Mouse (Mus musculus): ENCODE measurements around the gene Ccdc92. TPM values are rescaled to one million over a fixed set of nuclear protein-coding genes. Genes with fewer than 3 reads are reported as not detected.

Gene Ccdc92
- polyA plus RNA-seq, 1 experiment from 2014 or later, result 0.37 TPM

GRCm38 (mm10) chr5:124854202-124854601 is 8.0 kb downstream of the Ccdc92 start:
- no peaks in the 10 kb centered on the region for H3K4me1 ChIP-seq (replicated peaks)
- ATAC-seq (ENCODE audit: low read depth) (no peak), DNase-seq (no peak)
- no peaks in the 10 kb centered on the region for H3K36me3 ChIP-seq
- no peak overlapping the region for H3K4me3 ChIP-seq (replicated peaks)
- peaks cover 41% of the 10 kb centered on the region for H3K27me3 ChIP-seq
- WGBS (ENCODE audit: insufficient replicate concordance), result 55% methylated on average over 4 of the region's 4 CpGs
- no peak overlapping the region for H3K9ac ChIP-seq
- H3K27ac ChIP-seq, result no peak overlapping the region
- H3K9me3 ChIP-seq (replicated peaks), result no peaks in the 10 kb centered on the region
- H3K4me2 ChIP-seq, result no peak overlapping the region

- H3K9me3 ChIP-seq (replicated peaks), result no peaks in the 10 kb centered on the region
- no peak overlapping the region for H3K9ac ChIP-seq
- no peak overlapping the region for H3K27ac ChIP-seq
- H3K4me3 ChIP-seq (replicated peaks), result no peak overlapping the region
- no peaks in the 10 kb centered on the region for H3K4me1 ChIP-seq (replicated peaks)
- peaks cover 33% of the 10 kb centered on the region for H3K27me3 ChIP-seq
- no peaks in the 10 kb centered on the region for H3K36me3 ChIP-seq
- H3K4me2 ChIP-seq, result no peak overlapping the region
- no peak for DNase-seq
- 60% methylated on average over 2 of the region's 2 CpGs for WGBS (ENCODE audit: insufficient replicate concordance)
- no peak for ATAC-seq (ENCODE audit: low read depth)
Observed at GRCm38 (mm10) chr5:124853079-124853478, 9.1 kb downstream of the Ccdc92 start.

- WGBS (ENCODE audit: insufficient replicate concordance), result 15% methylated on average over 2 of the region's 2 CpGs
- Histone ChIP-seq H3K4me1 (replicated peaks) (no peaks in the 10 kb centered on the region), H3K4me2 (no peak overlapping the region), H3K9me3 (replicated peaks) (no peaks in the 10 kb centered on the region), H3K27ac (no peak overlapping the region), H3K36me3 (no peaks in the 10 kb centered on the region), H3K27me3 (peaks cover 25% of the 10 kb centered on the region), H3K4me3 (replicated peaks) (no peak overlapping the region), H3K9ac (no peak overlapping the region)
- DNase-seq (no peak), ATAC-seq (ENCODE audit: low read depth) (no peak)
Observed at GRCm38 (mm10) chr5:124852294-124852693, 9.9 kb downstream of the Ccdc92 start.

- DNase-seq, result no peak
- no peak overlapping the region for H3K9ac ChIP-seq
- H3K4me3 ChIP-seq (replicated peaks), result no peak overlapping the region
- H3K9me3 ChIP-seq (replicated peaks), result no peaks in the 10 kb centered on the region
- H3K4me2 ChIP-seq, result no peak overlapping the region
- 45% methylated on average over 4 of the region's 4 CpGs for WGBS (ENCODE audit: insufficient replicate concordance)
- ATAC-seq (ENCODE audit: low read depth), result no peak
- H3K4me1 ChIP-seq (replicated peaks), result no peaks in the 10 kb centered on the region
- H3K27me3 ChIP-seq, result peaks cover 18% of the 10 kb centered on the region
- no peaks in the 10 kb centered on the region for H3K36me3 ChIP-seq
- no peak overlapping the region for H3K27ac ChIP-seq
Observed at GRCm38 (mm10) chr5:124851572-124851971, 10.7 kb downstream of the Ccdc92 start.

GRCm38 (mm10) chr5:124848994-124849393 is 13.2 kb downstream of the Ccdc92 start:
- whole genome bisulfite sequencing (ENCODE audit: insufficient replicate concordance), result 39% methylated on average over 3 of the region's 3 CpGs
- Histone ChIP-seq H3K4me2 (no peak overlapping the region), H3K4me3 (replicated peaks) (no peak overlapping the region), H3K9ac (no peak overlapping the region), H3K27me3 (peaks cover 8% of the 10 kb centered on the region; the same call in 1 of the 2 replicates), H3K4me1 (replicated peaks) (no peaks in the 10 kb centered on the region; the same call in 1 of the 2 replicates), H3K9me3 (replicated peaks) (no peaks in the 10 kb centered on the region), H3K36me3 (no peaks in the 10 kb centered on the region), H3K27ac (no peak overlapping the region)
- DNase-seq (no peak), ATAC-seq (ENCODE audit: low read depth) (no peak)

- DNase-seq, result no peak
- Histone ChIP-seq H3K4me1 (replicated peaks) (no peaks in the 10 kb centered on the region; the same call in 1 of the 2 replicates), H3K4me2 (no peak overlapping the region), H3K27ac (no peak overlapping the region), H3K4me3 (replicated peaks) (no peak overlapping the region), H3K9me3 (replicated peaks) (no peaks in the 10 kb centered on the region), H3K36me3 (no peaks in the 10 kb centered on the region), H3K9ac (no peak overlapping the region), H3K27me3 (peaks cover 6% of the 10 kb centered on the region; the same call in 1 of the 2 replicates)
- no peak for ATAC-seq (ENCODE audit: low read depth)
- 75% methylated on average over 1 of the region's 1 CpGs for WGBS (ENCODE audit: insufficient replicate concordance)
Observed at GRCm38 (mm10) chr5:124847014-124847413, 15.2 kb downstream of the Ccdc92 start.

GRCm38 (mm10) chr5:124844929-124845328 is 17.3 kb downstream of the Ccdc92 start:
- no peak overlapping the region for H3K27ac ChIP-seq
- H3K4me2 ChIP-seq, result no peak overlapping the region
- H3K9me3 ChIP-seq (replicated peaks), result no peaks in the 10 kb centered on the region
- DNase-seq (no peak), ATAC-seq (ENCODE audit: low read depth) (no peak)
- no peaks in the 10 kb centered on the region for H3K36me3 ChIP-seq
- peaks cover 6% of the 10 kb centered on the region; the same call in 1 of the 2 replicates for H3K27me3 ChIP-seq
- 14% methylated on average over 4 of the region's 4 CpGs for WGBS (ENCODE audit: insufficient replicate concordance)
- H3K9ac ChIP-seq, result no peak overlapping the region
- H3K4me3 ChIP-seq (replicated peaks), result no peak overlapping the region
- H3K4me1 ChIP-seq (replicated peaks), result no peaks in the 10 kb centered on the region; the same call in 1 of the 2 replicates

- Histone ChIP-seq H3K9me3 (replicated peaks) (no peaks in the 10 kb centered on the region), H3K27me3 (no peaks in the 10 kb centered on the region), H3K4me1 (replicated peaks) (no peaks in the 10 kb centered on the region; the same call in 1 of the 2 replicates), H3K36me3 (no peaks in the 10 kb centered on the region), H3K4me3 (replicated peaks) (no peak overlapping the region), H3K9ac (no peak overlapping the region), H3K27ac (no peak overlapping the region), H3K4me2 (no peak overlapping the region)
- ATAC-seq (ENCODE audit: low read depth) (no peak), DNase-seq (no peak)
- 59% methylated on average over 8 of the region's 8 CpGs for WGBS (ENCODE audit: insufficient replicate concordance)
Observed at GRCm38 (mm10) chr5:124843386-124843785, 18.8 kb downstream of the Ccdc92 start.

- no peak overlapping the region for H3K27ac ChIP-seq
- no peak overlapping the region for H3K4me3 ChIP-seq (replicated peaks)
- H3K9me3 ChIP-seq (replicated peaks), result no peaks in the 10 kb centered on the region
- no peak for DNase-seq
- no peaks in the 10 kb centered on the region for H3K36me3 ChIP-seq
- H3K9ac ChIP-seq, result no peak overlapping the region
- WGBS (ENCODE audit: insufficient replicate concordance), result 66% methylated on average over 2 of the region's 2 CpGs
- no peaks in the 10 kb centered on the region for H3K27me3 ChIP-seq
- no peaks in the 10 kb centered on the region; the same call in 1 of the 2 replicates for H3K4me1 ChIP-seq (replicated peaks)
- ATAC-seq (ENCODE audit: low read depth), result no peak
- no peak overlapping the region for H3K4me2 ChIP-seq
Observed at GRCm38 (mm10) chr5:124840669-124841068, 21.6 kb downstream of the Ccdc92 start.

- DNase-seq, result no peak
- Histone ChIP-seq H3K27ac (no peak overlapping the region), H3K9ac (no peak overlapping the region), H3K27me3 (no peaks in the 10 kb centered on the region), H3K36me3 (no peaks in the 10 kb centered on the region), H3K9me3 (replicated peaks) (no peaks in the 10 kb centered on the region), H3K4me1 (replicated peaks) (no peaks in the 10 kb centered on the region; the same call in 1 of the 2 replicates), H3K4me3 (replicated peaks) (no peak overlapping the region), H3K4me2 (no peak overlapping the region)
- no peak for ATAC-seq (ENCODE audit: low read depth)
- 54% methylated on average over 7 of the region's 7 CpGs for WGBS (ENCODE audit: insufficient replicate concordance)
Observed at GRCm38 (mm10) chr5:124840202-124840601, 22.0 kb downstream of the Ccdc92 start.

GRCm38 (mm10) chr5:124836621-124837020 is 25.6 kb downstream of the Ccdc92 start:
- H3K36me3 ChIP-seq, result no peaks in the 10 kb centered on the region
- no peak for DNase-seq
- no peak for ATAC-seq (ENCODE audit: low read depth)
- no peak overlapping the region for H3K27ac ChIP-seq
- 51% methylated on average over 4 of the region's 4 CpGs for WGBS (ENCODE audit: insufficient replicate concordance)
- H3K9me3 ChIP-seq (replicated peaks), result no peaks in the 10 kb centered on the region
- no peak overlapping the region for H3K9ac ChIP-seq
- H3K4me1 ChIP-seq (replicated peaks), result no peaks in the 10 kb centered on the region
- no peak overlapping the region for H3K4me2 ChIP-seq
- H3K4me3 ChIP-seq (replicated peaks), result no peak overlapping the region
- no peaks in the 10 kb centered on the region for H3K27me3 ChIP-seq

- DNase-seq (no peak), ATAC-seq (ENCODE audit: low read depth) (no peak)
- Histone ChIP-seq H3K27me3 (no peaks in the 10 kb centered on the region), H3K36me3 (no peaks in the 10 kb centered on the region), H3K9me3 (replicated peaks) (no peaks in the 10 kb centered on the region), H3K4me2 (no peak overlapping the region), H3K4me3 (replicated peaks) (no peak overlapping the region), H3K9ac (no peak overlapping the region), H3K27ac (no peak overlapping the region), H3K4me1 (replicated peaks) (no peaks in the 10 kb centered on the region)
- 72% methylated on average over 10 of the region's 10 CpGs for WGBS (ENCODE audit: insufficient replicate concordance)
Observed at GRCm38 (mm10) chr5:124836075-124836474, 26.1 kb downstream of the Ccdc92 start.

Measured in liver, embryonic 13.5 days (tissue).